Mouse (Mus musculus): ENCODE measurements at regions not wholly inside any gene's neighbourhood (a gene's known extent, or its start where the extent isn't known, plus 50 kb on each side); places are given as distances from the start of the nearest gene placed in this dataset.
"Not testable (repeated sequence)": the region's sequence is repeated elsewhere in the genome, so short reads cannot be mapped to it uniquely, and the experiment has no call there.

GRCm38 (mm10) chr9:12062488-12062887, 1157.9 kb upstream of the Cntn5 start:
- no peak for DNase-seq

- DNase-seq = no peak
These were observed 1147.9 kb upstream of the Cntn5 start for GRCm38 (mm10) chr9:12052429-12052828.

DNA sequence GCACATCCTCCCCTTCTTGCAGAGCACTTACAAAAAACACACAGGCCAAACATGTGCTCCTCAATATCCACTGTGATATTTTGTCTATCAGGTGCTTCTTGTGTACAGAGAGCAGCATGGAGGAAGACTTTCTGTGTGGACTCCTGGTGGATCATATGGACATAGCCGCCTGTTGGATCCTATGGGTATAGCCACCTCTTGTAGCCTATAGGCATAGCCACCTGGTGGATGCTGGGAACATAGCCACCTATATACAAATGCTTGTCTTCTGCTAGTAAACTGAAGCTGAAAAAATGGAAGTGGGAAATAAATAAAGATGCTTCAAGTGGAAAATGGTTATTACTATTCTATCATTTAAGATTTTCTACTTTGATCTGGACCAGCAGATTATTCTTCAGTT, 1111.4 kb upstream of the Cntn5 start:
- DNase-seq = peak; percentile 10

DNA sequence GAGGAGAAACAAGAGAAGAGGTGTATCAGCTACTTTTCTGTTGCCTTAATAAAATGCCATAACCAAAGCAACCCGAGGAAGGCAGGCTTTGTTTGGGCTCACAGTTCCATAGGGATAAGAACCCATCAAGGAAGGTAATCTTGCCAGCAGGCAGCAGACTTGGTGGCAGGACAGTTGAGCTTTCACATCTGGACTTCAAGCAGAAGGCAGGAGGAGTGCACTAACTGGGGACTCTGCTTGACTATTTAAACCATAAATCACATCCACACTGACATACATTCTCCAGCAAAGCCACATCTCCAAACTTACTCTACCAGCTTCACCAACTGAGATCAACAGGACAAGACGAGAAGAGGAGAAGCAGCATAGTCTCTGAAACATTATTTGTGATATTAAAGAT, 1094.0 kb upstream of the Cntn5 start:
- DNase-seq = no peak

GRCm38 (mm10) chr9:11982102-11982882, 1077.7 kb upstream of the Cntn5 start:
- DNase-seq = no peak

DNA sequence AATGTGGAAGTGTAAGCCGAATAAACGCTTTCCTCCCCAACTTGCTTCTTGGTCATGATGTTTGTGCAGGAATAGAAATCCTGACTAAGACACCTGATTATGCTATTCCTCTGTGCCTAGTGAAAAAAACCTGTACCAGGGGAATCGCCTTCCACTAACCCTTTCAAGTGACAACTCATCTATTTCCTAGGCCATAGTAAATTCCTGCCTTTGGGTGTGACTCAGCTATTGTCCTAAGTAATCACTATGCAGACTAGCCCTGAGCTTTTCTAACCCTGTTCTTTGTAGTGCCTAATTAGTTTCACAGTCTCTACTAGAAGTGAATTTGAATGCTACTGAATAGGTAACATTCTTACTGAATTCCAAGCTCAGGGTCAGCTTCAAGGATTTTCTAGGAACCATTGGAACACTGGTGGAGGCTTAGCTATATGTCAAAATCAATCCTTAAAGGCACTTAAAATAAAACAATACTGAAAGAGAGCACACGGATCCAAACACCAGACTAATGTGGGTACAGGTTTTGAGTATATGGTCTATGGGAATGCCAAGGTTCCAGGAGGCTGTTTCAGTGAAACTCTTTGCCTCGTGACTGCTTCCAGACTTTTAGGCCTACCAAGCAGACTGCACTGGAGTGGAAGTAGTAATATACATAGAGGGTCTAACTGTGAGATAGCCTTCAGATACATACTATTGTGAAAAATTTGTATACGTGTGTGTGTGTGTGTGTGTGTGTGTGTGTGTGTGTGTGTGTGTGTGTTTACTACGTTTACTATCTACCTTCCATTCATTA, 1036.3 kb upstream of the Cntn5 start:
- not testable (repeated sequence) for DNase-seq

- peak; percentile 3 for DNase-seq
These were observed 1035.4 kb upstream of the Cntn5 start for GRCm38 (mm10) chr9:11939851-11940560.

DNA sequence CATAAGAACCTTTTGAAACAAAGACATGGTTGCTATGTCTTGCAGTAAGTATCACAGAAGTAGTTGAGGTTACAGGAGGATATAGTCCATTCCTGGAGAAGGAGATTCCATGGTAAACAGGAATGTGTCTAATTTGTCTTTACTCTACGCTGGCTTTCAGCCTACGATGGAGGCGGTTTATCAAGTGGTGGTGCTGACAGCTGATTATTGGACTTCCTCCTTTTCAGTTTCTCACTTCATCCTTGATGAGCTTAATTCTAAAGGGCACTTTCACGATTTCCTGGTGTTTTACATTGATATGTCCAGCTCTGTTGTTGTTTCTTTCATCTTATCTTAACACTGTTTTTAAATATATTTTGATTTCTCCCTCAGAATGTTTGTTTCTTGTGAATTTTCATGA, 1020.9 kb upstream of the Cntn5 start:
- no peak for DNase-seq

DNA sequence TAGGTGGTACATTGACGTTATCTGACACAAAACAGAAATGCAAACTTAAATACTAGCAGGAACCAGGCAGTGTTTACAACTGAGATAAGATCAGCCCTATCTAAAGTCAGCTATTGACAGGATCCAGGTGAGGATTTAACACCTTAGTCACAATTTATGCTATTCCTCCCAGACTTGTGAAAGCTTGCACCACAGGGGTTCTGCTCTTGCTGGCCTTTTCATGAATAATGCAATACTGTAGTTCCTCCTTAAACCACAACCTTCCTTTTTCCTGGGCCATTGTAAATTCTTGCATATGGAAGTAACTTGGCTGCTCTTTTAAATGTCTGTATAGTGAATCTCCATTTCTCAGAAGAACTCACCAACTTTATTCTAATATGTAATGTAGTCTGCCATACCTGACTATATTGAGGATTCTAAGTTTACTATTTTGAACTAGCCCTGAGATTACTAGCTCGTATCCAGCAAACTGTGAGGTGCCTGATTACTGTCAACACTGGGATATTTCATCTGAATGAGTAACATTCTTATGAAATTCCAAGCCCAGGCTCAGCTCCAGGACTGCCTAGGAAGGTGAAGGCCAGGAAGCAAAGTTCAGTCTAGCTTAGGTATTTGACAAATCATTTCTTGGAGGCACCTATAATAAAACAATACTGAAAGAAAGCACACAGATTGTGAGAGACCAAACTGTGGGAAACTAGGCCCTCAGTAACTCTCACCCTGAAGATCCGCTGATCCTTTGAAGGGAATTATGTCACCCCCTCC, 1019.2 kb upstream of the Cntn5 start:
- DNase-seq = not testable (repeated sequence)

- DNase-seq = no peak
These were observed 1015.7 kb upstream of the Cntn5 start for GRCm38 (mm10) chr9:11920251-11920650.

GRCm38 (mm10) chr9:11898232-11898631, 993.7 kb upstream of the Cntn5 start:
- peak; percentile 46 for DNase-seq

DNA sequence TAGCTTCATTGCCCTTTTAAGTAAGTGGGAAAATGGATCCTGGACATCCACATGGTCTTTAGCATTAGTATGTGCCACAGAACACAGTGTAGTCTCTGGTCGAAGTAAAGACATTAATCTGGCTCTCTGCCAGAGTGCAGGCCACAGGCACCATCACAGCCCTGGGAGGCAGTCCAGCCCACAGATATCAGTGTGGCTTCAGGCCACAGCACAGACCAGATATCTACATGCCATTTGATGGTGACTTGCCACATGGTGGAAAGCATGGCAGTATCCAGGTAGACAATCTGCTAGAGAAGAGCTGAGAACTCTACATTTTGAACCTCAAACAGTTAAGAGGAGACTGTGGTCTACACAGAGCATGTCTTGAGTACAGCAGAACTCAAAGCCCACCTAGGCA, 981.2 kb upstream of the Cntn5 start:
- DNase-seq = no peak

- no peak for DNase-seq
These were observed 967.5 kb upstream of the Cntn5 start for GRCm38 (mm10) chr9:11872059-11872458.

DNA sequence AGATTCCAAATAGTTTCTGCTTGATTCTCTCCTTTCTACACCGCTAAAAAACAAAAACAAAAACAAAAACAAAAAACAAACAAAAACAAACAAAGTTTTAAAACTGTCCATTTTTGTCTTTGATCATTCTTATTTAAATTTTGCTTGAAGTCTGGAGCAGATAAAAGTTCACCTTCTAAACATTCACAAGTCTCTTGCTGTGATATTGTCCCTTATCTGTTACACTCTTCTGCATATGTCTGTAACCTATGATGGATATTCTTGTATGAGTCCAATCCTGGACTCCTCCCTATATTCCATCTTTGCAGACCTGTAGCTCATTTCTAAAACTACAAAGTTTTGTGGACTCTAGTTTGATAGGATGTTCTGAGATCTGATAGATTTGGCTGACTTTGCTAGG, 966.9 kb upstream of the Cntn5 start:
- DNase-seq = no peak

GRCm38 (mm10) chr9:11848692-11849091, 944.1 kb upstream of the Cntn5 start:
- DNase-seq = not testable (repeated sequence)
